Mouse (Mus musculus) limb, embryonic 14.5 days (tissue): ENCODE data around the gene Taf8. TPM values are rescaled to one million over a fixed set of nuclear protein-coding genes. Genes with fewer than 3 reads are reported as not detected.

Experiments
- ATAC-seq: fragments of 200-750 bp; cut with Nextera tagmentation; 2 replicates; pipeline ENCODE4 v1.8.0; 2017; ENCODE audit warnings: low read depth, moderate number of reproducible peaks, moderate TSS enrichment; ENCODE audit not compliant: low FRiP score
- DNase-seq: peaks from one replicate; pipeline ENCODE4 v3.0.0-alpha.2; 2015; ENCODE audit warnings: low spot score
- H3K27ac ChIP-seq: fragments of 300-500 bp; sonication (generic); replicated peaks from 2 replicates; pipeline ENCODE4 v1.5.1; 2014; ENCODE audit warnings: low read depth, mild to moderate bottlenecking, low read length, moderate library complexity, mixed read lengths
- H3K27me3 ChIP-seq: fragments of 300-500 bp; sonication (generic); 2 replicates; pipeline ENCODE4 v1.6.1; 2014; ENCODE audit warnings: low read length, mixed read lengths; ENCODE audit not compliant: control insufficient read depth, insufficient read depth
- H3K36me3 ChIP-seq: fragments of 300-500 bp; sonication (generic); 2 replicates; pipeline ENCODE4 v1.6.1; 2014; ENCODE audit warnings: mild to moderate bottlenecking, low read length, moderate library complexity, mixed read lengths; ENCODE audit not compliant: control insufficient read depth, insufficient read depth
- H3K4me1 ChIP-seq: fragments of 300-500 bp; sonication (generic); 2 replicates; pipeline ENCODE4 v1.6.1; 2014; ENCODE audit warnings: antibody characterized with exemption, low read length, mixed read lengths; ENCODE audit not compliant: control insufficient read depth, insufficient read depth
- H3K4me2 ChIP-seq: fragments of 300-500 bp; sonication (generic); replicated peaks from 2 replicates; pipeline ENCODE4 v1.6.1; 2014; ENCODE audit warnings: low read depth, mild to moderate bottlenecking, low read length, moderate library complexity; ENCODE audit not compliant: severe bottlenecking
- H3K4me3 ChIP-seq: fragments of 300-500 bp; sonication (generic); replicated peaks from 2 replicates; pipeline ENCODE4 v1.5.1; 2014; ENCODE audit warnings: low read length
- H3K9ac ChIP-seq: fragments of 300-500 bp; sonication (generic); 2 replicates; pipeline ENCODE4 v1.6.1; 2014; ENCODE audit warnings: mild to moderate bottlenecking, low read depth, low read length, moderate library complexity; ENCODE audit not compliant: severe bottlenecking
- H3K9me3 ChIP-seq: fragments of 300-500 bp; sonication (generic); 2 replicates; pipeline ENCODE4 v1.6.1; 2016; ENCODE audit warnings: low read length; ENCODE audit not compliant: control insufficient read depth
- POLR2A ChIP-seq: fragments of 200-500 bp; IDR thresholded peaks from 2 replicates; pipeline ENCODE4 v1.8.0; 2012; ENCODE audit warnings: inconsistent platforms, mild to moderate bottlenecking, moderate library complexity, borderline replicate concordance; ENCODE audit not compliant: insufficient read depth, insufficient read length; ENCODE audit errors: extremely low read depth
- WGBS: fragments of 180-500 bp; shearing (Covaris S2); extraction: QIAGEN DNeasy Blood & Tissue Kit; methylation state at CpG from one replicate; pipeline ENCODE4 v1.1.7; 2014; 5-methylcytosine and 5-hydroxymethylcytosine counted together
- polyA plus RNA-seq, 2 experiments: library from polyadenylated mRNA; depleted of rRNA in 1 of 2; stranded (reverse) in 1 of 2; unstranded in 1 of 2; fragments of >200 nt; fragmentation: Nextera tagmentation in 1 of 2; extraction: Ambion mirVana in 1 of 2; gene quantifications; 2 replicates each; pipeline versions ENCODE4 v1.2.1 to v1.2.3; 2012 to 2014

Taf8 gene
- polyA plus RNA-seq, 2 experiments, result 26.3 to 46.4 TPM

- TF ChIP-seq POLR2A, result no peak
- Histone ChIP-seq H3K4me3 (no peak overlapping the region), H3K9me3 (no peaks in the 10 kb centered on the region), H3K27ac (no peak overlapping the region), H3K27me3 (peaks cover 24% of the 10 kb centered on the region), H3K9ac (no peak overlapping the region), H3K36me3 (no peaks in the 10 kb centered on the region), H3K4me1 (no peaks in the 10 kb centered on the region), H3K4me2 (no peak overlapping the region)
- 95% methylated on average over 4 of the region's 4 CpGs for WGBS
- DNase-seq, result no peak
- no peak for ATAC-seq
These were observed 32.5 kb downstream of the Taf8 start for GRCm38 (mm10) chr17:47469642-47470041.

- Histone ChIP-seq H3K27me3 (peaks cover 24% of the 10 kb centered on the region), H3K4me1 (no peaks in the 10 kb centered on the region), H3K27ac (no peak overlapping the region), H3K9me3 (no peaks in the 10 kb centered on the region), H3K36me3 (no peaks in the 10 kb centered on the region), H3K4me3 (peak overlapping the region; percentile 21), H3K9ac (peak overlapping the region; percentile 50; the same call in 1 of the 2 replicates), H3K4me2 (peak overlapping the region; percentile 28; the same call in 1 of the 2 replicates)
- ATAC-seq (no peak), DNase-seq (no peak)
- 15% methylated on average over 26 of the region's 34 CpGs for WGBS
- TF ChIP-seq POLR2A, result no peak
These were observed 33.6 kb downstream of the Taf8 start for GRCm38 (mm10) chr17:47468466-47468865.

- no peaks in the 10 kb centered on the region for H3K4me1 ChIP-seq
- H3K9me3 ChIP-seq, result no peaks in the 10 kb centered on the region
- peak overlapping the region; percentile 28; the same call in 1 of the 2 replicates for H3K4me2 ChIP-seq
- 22% methylated on average over 14 of the region's 14 CpGs for WGBS
- H3K27ac ChIP-seq, result no peak overlapping the region
- peak overlapping the region; percentile 21 for H3K4me3 ChIP-seq
- peak overlapping the region; percentile 50; the same call in 1 of the 2 replicates for H3K9ac ChIP-seq
- DNase-seq, result no peak
- no peak for ATAC-seq
- peaks cover 24% of the 10 kb centered on the region for H3K27me3 ChIP-seq
- no peak for TF ChIP-seq POLR2A
- no peaks in the 10 kb centered on the region for H3K36me3 ChIP-seq
These were observed 34.0 kb downstream of the Taf8 start for GRCm38 (mm10) chr17:47468063-47468462.

GRCm38 (mm10) chr17:47467659-47468058 lies 34.4 kb downstream of the Taf8 start:
- ATAC-seq, result no peak
- WGBS, result 65% methylated on average over 11 of the region's 11 CpGs
- Histone ChIP-seq H3K9me3 (no peaks in the 10 kb centered on the region), H3K27me3 (peaks cover 24% of the 10 kb centered on the region), H3K36me3 (no peaks in the 10 kb centered on the region), H3K27ac (no peak overlapping the region), H3K9ac (no peak overlapping the region), H3K4me3 (no peak overlapping the region), H3K4me1 (no peaks in the 10 kb centered on the region), H3K4me2 (no peak overlapping the region)
- no peak for TF ChIP-seq POLR2A
- no peak for DNase-seq

GRCm38 (mm10) chr17:47466284-47466683 lies 35.8 kb downstream of the Taf8 start:
- Histone ChIP-seq H3K9ac (no peak overlapping the region), H3K9me3 (no peaks in the 10 kb centered on the region), H3K27me3 (peaks cover 24% of the 10 kb centered on the region), H3K36me3 (no peaks in the 10 kb centered on the region), H3K4me3 (no peak overlapping the region), H3K4me1 (no peaks in the 10 kb centered on the region), H3K4me2 (no peak overlapping the region), H3K27ac (no peak overlapping the region)
- ATAC-seq, result no peak
- 19% methylated on average over 7 of the region's 9 CpGs for WGBS
- TF ChIP-seq POLR2A, result no peak
- DNase-seq, result no peak

- no peak overlapping the region for H3K4me3 ChIP-seq
- H3K4me1 ChIP-seq, result no peaks in the 10 kb centered on the region
- DNase-seq (no peak), ATAC-seq (no peak)
- 81% methylated on average over 11 of the region's 11 CpGs for WGBS
- no peak overlapping the region for H3K9ac ChIP-seq
- no peak overlapping the region for H3K4me2 ChIP-seq
- H3K27me3 ChIP-seq, result peaks cover 24% of the 10 kb centered on the region
- H3K9me3 ChIP-seq, result no peaks in the 10 kb centered on the region
- TF ChIP-seq POLR2A, result no peak
- no peak overlapping the region for H3K27ac ChIP-seq
- H3K36me3 ChIP-seq, result no peaks in the 10 kb centered on the region
These were observed 37.1 kb downstream of the Taf8 start for GRCm38 (mm10) chr17:47465016-47465415.
